Comparison of ENCODE assay signal across 8 mouse cellular contexts in the genomic region with DNA sequence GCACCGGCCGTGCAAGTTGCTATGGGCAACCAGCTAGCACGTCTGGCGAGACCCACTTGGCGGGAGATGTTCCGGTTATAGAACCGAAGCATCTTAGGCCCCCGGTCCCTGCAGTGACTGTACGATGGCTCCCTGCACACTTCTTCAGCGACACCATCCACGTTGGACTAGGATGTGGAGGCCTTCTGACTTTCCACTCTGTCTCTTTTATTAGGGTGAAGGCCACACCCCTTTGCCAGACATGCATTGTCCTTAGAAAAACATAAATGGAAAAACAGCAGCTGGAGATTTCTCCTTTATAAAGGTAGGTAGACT. TPM values are rescaled to one million over a fixed set of nuclear protein-coding genes. Genes with fewer than 3 reads are reported as not detected.
DNase-seq lines count a peak whose midpoint lies in the region; ATAC-seq lines count a peak whose summit lies in the region.

No protein-coding gene starts in this region.

- ATAC-seq in kidney, embryonic 14.5 days (ENCODE audit: low FRiP score, low TSS enrichment) = no peak
- no peak; the same call in 1 of the 2 replicates for ATAC-seq in hindbrain, embryonic 15.5 days (ENCODE audit: low FRiP score, low read depth)
- ATAC-seq in midbrain, embryonic 15.5 days (replicated peaks) = no peak
- no peak for ATAC-seq in erythroid progenitor cell, adult 5-6 weeks (replicated peaks; ENCODE audit: low FRiP score, poor library complexity, severe bottlenecking)
- no peak; the same call in 1 of the 2 replicates for ATAC-seq in frontal cortex, adult (ENCODE audit: low TSS enrichment)

- H3K27ac ChIP-seq in kidney, embryonic 14.5 days (ENCODE audit: low read depth, low read length) = peak overlapping the region; percentile 90
- H3K27ac ChIP-seq in brown adipose tissue, adult 24 weeks (replicated peaks; ENCODE audit: low read depth, low read length) = peak overlapping the region; percentile 84
- peak overlapping the region; percentile 85 for H3K27ac ChIP-seq in hindbrain, embryonic 15.5 days (replicated peaks)
- peak overlapping the region; percentile 75 for H3K27ac ChIP-seq in midbrain, embryonic 15.5 days

- no peaks in the 10 kb centered on the region for H3K27me3 ChIP-seq in kidney, embryonic 14.5 days (ENCODE audit: control insufficient read depth, insufficient read depth, low read length)
- no peaks in the 10 kb centered on the region for H3K27me3 ChIP-seq in hindbrain, embryonic 15.5 days
- no peaks in the 10 kb centered on the region for H3K27me3 ChIP-seq in midbrain, embryonic 15.5 days (replicated peaks)

- H3K4me1 ChIP-seq in kidney, embryonic 14.5 days (ENCODE audit: control insufficient read depth, insufficient read depth, low read length) = peaks cover 9% of the 10 kb centered on the region; the same call in 1 of the 2 replicates
- no peaks in the 10 kb centered on the region for H3K4me1 ChIP-seq in brown adipose tissue, adult 24 weeks (ENCODE audit: control insufficient read depth, insufficient read depth, insufficient read length, low read length)
- H3K4me1 ChIP-seq in hindbrain, embryonic 15.5 days (replicated peaks) = peaks cover 13% of the 10 kb centered on the region
- H3K4me1 ChIP-seq in midbrain, embryonic 15.5 days = peaks cover 9% of the 10 kb centered on the region

- peaks cover 27% of the 10 kb centered on the region for H3K36me3 ChIP-seq in kidney, embryonic 14.5 days (ENCODE audit: control insufficient read depth, insufficient read depth, low read length)
- peaks cover 22% of the 10 kb centered on the region for H3K36me3 ChIP-seq in hindbrain, embryonic 15.5 days
- H3K36me3 ChIP-seq in midbrain, embryonic 15.5 days (replicated peaks) = no peaks in the 10 kb centered on the region

- WGBS in kidney, embryonic 14.5 days = 1% methylated on average over 11 of the region's 11 CpGs
- WGBS in hindbrain, embryonic 15.5 days = 0% methylated on average over 11 of the region's 11 CpGs
- 0% methylated on average over 11 of the region's 11 CpGs for WGBS in midbrain, embryonic 15.5 days

- H3K9me3 ChIP-seq in kidney, embryonic 14.5 days (ENCODE audit: control insufficient read depth, low read length) = no peaks in the 10 kb centered on the region
- no peaks in the 10 kb centered on the region for H3K9me3 ChIP-seq in hindbrain, embryonic 15.5 days
- H3K9me3 ChIP-seq in midbrain, embryonic 15.5 days = no peaks in the 10 kb centered on the region

- H3K9ac ChIP-seq in kidney, embryonic 14.5 days (ENCODE audit: low read depth, low read length) = peak overlapping the region; percentile 82
- H3K9ac ChIP-seq in hindbrain, embryonic 15.5 days = peak overlapping the region; percentile 83
- peak overlapping the region; percentile 49 for H3K9ac ChIP-seq in midbrain, embryonic 15.5 days

- peak overlapping the region; percentile 62 for H3K4me2 ChIP-seq in kidney, embryonic 14.5 days (replicated peaks; ENCODE audit: low read depth, low read length)
- H3K4me2 ChIP-seq in hindbrain, embryonic 15.5 days = peak overlapping the region; percentile 66
- H3K4me2 ChIP-seq in midbrain, embryonic 15.5 days = peak overlapping the region; percentile 52

- peak overlapping the region; percentile 68 for H3K4me3 ChIP-seq in kidney, embryonic 14.5 days (ENCODE audit: low read length)
- H3K4me3 ChIP-seq in brown adipose tissue, adult 24 weeks (ENCODE audit: insufficient read depth, low read depth, low read length) = peak overlapping the region; percentile 72
- peak overlapping the region; percentile 76 for H3K4me3 ChIP-seq in hindbrain, embryonic 15.5 days
- peak overlapping the region; percentile 48 for H3K4me3 ChIP-seq in midbrain, embryonic 15.5 days

- DNase-seq in kidney, postnatal 36 days = no peak
- DNase-seq in embryo, embryonic 10.5 days (ENCODE audit: low spot score) = no peak

RNA-seq across cellular contexts. Expression of gene Amz2, which starts 0.5 kb away (rescaled TPM):
- 42.1 and 49.8 TPM in 2 replicates for polyA plus RNA-seq in kidney, embryonic 14.5 days (2014; fragmentation: Nextera tagmentation; extraction: Ambion mirVana)
- polyA plus RNA-seq in brown adipose tissue, adult 24 weeks (2012; ENCODE audit: insufficient read depth, insufficient read length, missing spikeins) = 37.3 and 51.5 TPM in 2 replicates
- polyA plus RNA-seq in hindbrain, embryonic 15.5 days (2015; fragmentation: Nextera tagmentation; extraction: Ambion mirVana) = 52.8 and 54.2 TPM in 2 replicates
- 55.3 and 56.7 TPM in 2 replicates for polyA plus RNA-seq in midbrain, embryonic 15.5 days (2015; fragmentation: Nextera tagmentation; extraction: Ambion mirVana)
- 16.6 and 32.7 TPM in 2 replicates for total RNA-seq in erythroid progenitor cell, adult 5-6 weeks (2015; ENCODE audit: low replicate concordance)
- 10.1 and 18.6 TPM in 2 replicates for total RNA-seq in erythroid progenitor cell, adult 5-6 weeks (2017; ENCODE audit: low replicate concordance)

RNA-seq across cellular contexts. Expression of gene 9930022D16Rik, which starts 12.5 kb away (rescaled TPM):
- not detected in 2 replicates for polyA plus RNA-seq in kidney, embryonic 14.5 days (2014; fragmentation: Nextera tagmentation; extraction: Ambion mirVana)
- not detected in 2 replicates for polyA plus RNA-seq in brown adipose tissue, adult 24 weeks (2012; ENCODE audit: insufficient read depth, insufficient read length, missing spikeins)
- polyA plus RNA-seq in hindbrain, embryonic 15.5 days (2015; fragmentation: Nextera tagmentation; extraction: Ambion mirVana) = not detected in 2 replicates
- not detected in 2 replicates for polyA plus RNA-seq in midbrain, embryonic 15.5 days (2015; fragmentation: Nextera tagmentation; extraction: Ambion mirVana)
- total RNA-seq in erythroid progenitor cell, adult 5-6 weeks (2015; ENCODE audit: low replicate concordance) = not detected in 2 replicates
- not detected in 2 replicates for total RNA-seq in erythroid progenitor cell, adult 5-6 weeks (2017; ENCODE audit: low replicate concordance)

RNA-seq across cellular contexts. Expression of gene Arsg, which starts 46.9 kb away (rescaled TPM):
- polyA plus RNA-seq in kidney, embryonic 14.5 days (2014; fragmentation: Nextera tagmentation; extraction: Ambion mirVana) = 2.2 and 6.1 TPM in 2 replicates
- 1.2 and 3.7 TPM in 2 replicates for polyA plus RNA-seq in brown adipose tissue, adult 24 weeks (2012; ENCODE audit: insufficient read depth, insufficient read length, missing spikeins)
- 5.5 and 7.1 TPM in 2 replicates for polyA plus RNA-seq in hindbrain, embryonic 15.5 days (2015; fragmentation: Nextera tagmentation; extraction: Ambion mirVana)
- 3.7 and 5.0 TPM in 2 replicates for polyA plus RNA-seq in midbrain, embryonic 15.5 days (2015; fragmentation: Nextera tagmentation; extraction: Ambion mirVana)
- 2.9 and 5.4 TPM in 2 replicates for total RNA-seq in erythroid progenitor cell, adult 5-6 weeks (2015; ENCODE audit: low replicate concordance)
- total RNA-seq in erythroid progenitor cell, adult 5-6 weeks (2017; ENCODE audit: low replicate concordance) = 0.91 and 3.3 TPM in 2 replicates

RNA-seq across cellular contexts. Expression of gene Slc16a6, which starts 47.2 kb away (rescaled TPM):
- polyA plus RNA-seq in kidney, embryonic 14.5 days (2014; fragmentation: Nextera tagmentation; extraction: Ambion mirVana) = 9.7 and 11.8 TPM in 2 replicates
- 0.63 and 1.2 TPM in 2 replicates for polyA plus RNA-seq in brown adipose tissue, adult 24 weeks (2012; ENCODE audit: insufficient read depth, insufficient read length, missing spikeins)
- 5.6 and 5.8 TPM in 2 replicates for polyA plus RNA-seq in hindbrain, embryonic 15.5 days (2015; fragmentation: Nextera tagmentation; extraction: Ambion mirVana)
- polyA plus RNA-seq in midbrain, embryonic 15.5 days (2015; fragmentation: Nextera tagmentation; extraction: Ambion mirVana) = 4.1 and 4.3 TPM in 2 replicates
- total RNA-seq in erythroid progenitor cell, adult 5-6 weeks (2015; ENCODE audit: low replicate concordance) = 94.7 and 107 TPM in 2 replicates
- 35.6 and 52.4 TPM in 2 replicates for total RNA-seq in erythroid progenitor cell, adult 5-6 weeks (2017; ENCODE audit: low replicate concordance)
